Mouse (Mus musculus): ENCODE measurements around the gene Gm10718. TPM values are rescaled to one million over a fixed set of nuclear protein-coding genes. Genes with fewer than 3 reads are reported as not detected.

Gene Gm10718
- polyA plus RNA-seq, 1 experiment, result 7.8 TPM

Other genes with a start within 250 kb of the Gm10718 start
- gene Gm10722, start 22.6 kb upstream of the Gm10718 start, polyA plus RNA-seq (2012; ENCODE audit: insufficient read depth, insufficient read length, missing spikeins), result 5.0 and 17.7 TPM in 2 replicates
- 61.4 and 166 TPM in 2 replicates for gene Gm11168, start 20.2 kb upstream of the Gm10718 start, polyA plus RNA-seq (2012; ENCODE audit: insufficient read depth, insufficient read length, missing spikeins)
- not detected in 2 replicates for gene Gm10721, start 10.4 kb upstream of the Gm10718 start, polyA plus RNA-seq (2012; ENCODE audit: insufficient read depth, insufficient read length, missing spikeins)
- gene Gm10720, start 7.9 kb upstream of the Gm10718 start, polyA plus RNA-seq (2012; ENCODE audit: insufficient read depth, insufficient read length, missing spikeins), result not detected in 2 replicates
- 31.9 and 106 TPM in 2 replicates for gene Gm10719, start 6.1 kb upstream of the Gm10718 start, polyA plus RNA-seq (2012; ENCODE audit: insufficient read depth, insufficient read length, missing spikeins)
- gene Gm10717, start 1.9 kb downstream of the Gm10718 start, polyA plus RNA-seq (2012; ENCODE audit: insufficient read depth, insufficient read length, missing spikeins), result 38.9 and 142 TPM in 2 replicates
- gene Gm17535, start 11.1 kb downstream of the Gm10718 start, polyA plus RNA-seq (2012; ENCODE audit: insufficient read depth, insufficient read length, missing spikeins), result not detected in 2 replicates
- gene Gm10715, start 13.3 kb downstream of the Gm10718 start, polyA plus RNA-seq (2012; ENCODE audit: insufficient read depth, insufficient read length, missing spikeins), result 9.2 and 23.3 TPM in 2 replicates